Mouse (Mus musculus): ENCODE results near the gene Mmp27. TPM values are rescaled to one million over a fixed set of nuclear protein-coding genes. Genes with fewer than 3 reads are reported as not detected.

The Mmp27 gene
- polyA plus RNA-seq, 1 experiment from 2014 or later, result not detected

DNA sequence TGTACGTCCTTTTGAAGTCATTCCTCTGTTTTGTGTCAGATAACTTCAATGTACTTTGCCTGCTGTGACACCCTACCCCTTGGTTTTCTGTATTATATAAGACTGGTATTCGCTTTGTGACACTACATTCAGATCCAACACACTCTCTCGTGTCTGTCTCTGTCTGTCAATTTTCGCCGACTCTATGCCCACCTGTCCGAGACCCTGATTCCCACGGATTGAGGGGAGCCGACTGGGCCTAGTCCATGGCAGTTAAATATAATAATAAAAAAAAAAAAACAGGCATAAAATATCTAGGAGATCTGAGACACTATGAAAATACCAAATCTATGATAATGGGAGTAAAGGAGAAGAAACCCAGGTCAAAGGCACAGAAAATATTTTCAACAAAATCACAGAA lies 18.9 kb downstream of the Mmp27 start:
- ATAC-seq (ENCODE audit: low read depth), result no peak
- Histone ChIP-seq H3K36me3 (ENCODE audit: control insufficient read depth, insufficient read depth, low read length) (no peaks in the 10 kb centered on the region), H3K4me2 (ENCODE audit: low read depth, low read length) (no peak overlapping the region), H3K27me3 (ENCODE audit: control insufficient read depth, insufficient read depth, low read depth, low read length) (no peaks in the 10 kb centered on the region), H3K4me3 (ENCODE audit: low read length) (no peak overlapping the region), H3K27ac (ENCODE audit: low read length) (no peak overlapping the region), H3K9me3 (ENCODE audit: control insufficient read depth, low read length) (no peaks in the 10 kb centered on the region), H3K4me1 (replicated peaks; ENCODE audit: control insufficient read depth, insufficient read depth, low read length) (no peaks in the 10 kb centered on the region), H3K9ac (ENCODE audit: low read length) (no peak overlapping the region)
- WGBS, result 63% methylated on average over 8 of the region's 8 CpGs

DNA sequence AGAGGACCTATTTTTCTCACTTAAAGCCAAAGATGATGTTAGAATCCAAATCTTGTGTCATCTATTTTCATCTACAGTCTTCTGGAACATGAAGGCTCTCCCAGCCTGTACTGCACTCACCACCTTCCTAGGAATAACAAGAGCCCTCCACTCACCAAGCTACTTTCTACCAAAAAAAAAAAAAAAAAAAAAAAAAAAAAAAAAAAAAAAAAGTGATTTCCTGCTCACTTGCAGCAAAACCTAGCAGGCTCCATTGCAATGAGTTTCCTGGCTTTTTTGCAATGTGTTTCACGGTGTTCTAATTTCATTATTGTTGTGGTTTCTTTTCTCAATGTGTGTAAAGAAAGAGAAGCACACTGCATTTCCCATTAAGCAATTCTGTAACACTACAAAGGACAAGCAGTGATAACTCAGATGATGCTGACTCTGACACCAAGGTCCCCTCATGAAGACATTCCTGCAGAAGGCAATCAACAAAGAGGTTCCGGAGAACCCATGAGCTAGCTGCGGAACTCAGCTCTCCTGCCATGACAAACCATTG lies 22.1 kb downstream of the Mmp27 start:
- Histone ChIP-seq H3K36me3 (ENCODE audit: control insufficient read depth, insufficient read depth, low read length) (no peaks in the 10 kb centered on the region), H3K27me3 (ENCODE audit: control insufficient read depth, insufficient read depth, low read depth, low read length) (no peaks in the 10 kb centered on the region), H3K27ac (ENCODE audit: low read length) (no peak overlapping the region), H3K9ac (ENCODE audit: low read length) (no peak overlapping the region), H3K4me1 (replicated peaks; ENCODE audit: control insufficient read depth, insufficient read depth, low read length) (no peaks in the 10 kb centered on the region), H3K4me3 (ENCODE audit: low read length) (no peak overlapping the region), H3K4me2 (ENCODE audit: low read depth, low read length) (no peak overlapping the region), H3K9me3 (ENCODE audit: control insufficient read depth, low read length) (no peaks in the 10 kb centered on the region)
- no peak for ATAC-seq (ENCODE audit: low read depth)
- 92% methylated on average over 3 of the region's 3 CpGs for WGBS

DNA sequence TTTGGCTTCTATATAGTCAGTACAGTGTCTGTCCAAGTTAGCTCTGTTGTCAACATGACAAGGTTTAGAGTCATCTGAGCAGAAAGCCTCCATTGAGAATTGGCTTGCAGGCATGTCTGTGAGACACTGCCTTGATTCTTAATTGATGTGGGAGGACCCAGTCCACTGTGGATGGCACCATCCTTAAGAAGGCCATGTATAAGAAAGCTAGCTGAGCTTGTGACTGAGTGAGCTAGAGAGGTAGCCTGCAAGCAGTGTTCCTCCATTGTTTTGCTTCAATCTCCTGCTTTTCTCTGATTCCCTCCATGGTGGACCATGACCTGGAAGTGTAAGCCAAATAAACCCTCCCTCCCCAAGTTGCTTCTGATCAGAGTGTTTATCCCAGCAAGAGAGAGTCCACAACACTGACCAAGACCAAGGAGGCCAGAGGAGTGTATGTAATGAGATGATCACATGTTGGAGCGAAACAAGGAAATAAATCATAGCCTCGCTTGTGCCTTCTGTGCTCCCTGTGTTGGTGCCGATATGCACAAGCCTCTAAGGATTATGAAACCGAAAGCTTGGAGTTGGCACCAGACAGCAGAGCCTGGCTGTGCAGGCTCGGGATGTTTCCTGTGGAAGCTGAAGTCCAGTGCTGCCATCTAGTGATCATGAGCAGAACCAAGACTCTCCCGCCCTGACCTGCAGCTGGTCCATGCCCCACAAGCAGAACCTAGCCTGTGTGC lies 23.8 kb downstream of the Mmp27 start:
- WGBS, result 2% methylated on average over 6 of the region's 6 CpGs
- peak overlapping the region; percentile 63 for H3K4me2 ChIP-seq (ENCODE audit: low read depth, low read length)
- no peaks in the 10 kb centered on the region for H3K9me3 ChIP-seq (ENCODE audit: control insufficient read depth, low read length)
- H3K27ac ChIP-seq (ENCODE audit: low read length), result peak overlapping the region; percentile 43; the same call in 1 of the 2 replicates
- no peaks in the 10 kb centered on the region for H3K36me3 ChIP-seq (ENCODE audit: control insufficient read depth, insufficient read depth, low read length)
- H3K27me3 ChIP-seq (ENCODE audit: control insufficient read depth, insufficient read depth, low read depth, low read length), result no peaks in the 10 kb centered on the region
- ATAC-seq (ENCODE audit: low read depth), result peak; percentile 99
- peak overlapping the region; percentile 74 for H3K9ac ChIP-seq (ENCODE audit: low read length)
- peak overlapping the region; percentile 56 for H3K4me3 ChIP-seq (ENCODE audit: low read length)
- no peaks in the 10 kb centered on the region for H3K4me1 ChIP-seq (replicated peaks; ENCODE audit: control insufficient read depth, insufficient read depth, low read length)

DNA sequence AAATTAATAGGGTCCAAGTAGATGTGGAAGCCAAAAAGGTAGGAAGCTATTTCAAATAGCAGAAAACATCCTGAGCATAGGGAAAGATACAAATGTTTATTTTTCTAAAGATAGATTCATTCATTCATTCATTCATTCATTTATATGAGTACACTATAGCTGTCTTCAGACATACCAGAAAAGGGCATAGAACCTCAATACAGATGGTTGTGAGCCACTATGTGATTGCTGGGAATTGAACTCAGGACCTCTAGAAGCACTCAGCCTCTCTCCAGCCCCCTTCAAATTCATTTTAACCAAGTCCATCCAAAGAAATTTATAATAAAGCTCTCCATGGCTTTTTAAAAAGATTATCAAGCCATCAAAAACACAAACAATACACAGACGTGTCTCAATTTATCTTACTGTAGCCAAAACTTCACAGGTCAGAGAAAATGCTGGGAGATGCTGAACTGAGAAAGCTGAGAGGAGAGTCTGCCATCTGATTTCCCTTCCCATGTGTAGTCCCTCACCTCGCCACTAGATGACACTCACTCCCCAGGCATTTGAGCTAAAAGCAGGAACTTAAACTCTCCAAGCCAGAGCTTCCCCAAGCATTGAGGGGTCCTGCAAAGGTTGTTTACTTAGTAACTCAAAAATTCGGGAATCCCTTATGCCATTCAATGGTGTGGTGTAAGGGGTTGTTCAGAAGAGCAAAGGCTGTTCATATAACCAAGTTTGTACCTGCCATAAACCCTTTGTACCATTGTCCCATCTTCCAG lies 32.0 kb downstream of the Mmp27 start:
- Histone ChIP-seq H3K4me1 (replicated peaks; ENCODE audit: control insufficient read depth, insufficient read depth, low read length) (no peaks in the 10 kb centered on the region), H3K27me3 (ENCODE audit: control insufficient read depth, insufficient read depth, low read depth, low read length) (no peaks in the 10 kb centered on the region), H3K9me3 (ENCODE audit: control insufficient read depth, low read length) (no peaks in the 10 kb centered on the region), H3K27ac (ENCODE audit: low read length) (no peak overlapping the region), H3K9ac (ENCODE audit: low read length) (no peak overlapping the region), H3K36me3 (ENCODE audit: control insufficient read depth, insufficient read depth, low read length) (no peaks in the 10 kb centered on the region), H3K4me3 (ENCODE audit: low read length) (no peak overlapping the region), H3K4me2 (ENCODE audit: low read depth, low read length) (no peak overlapping the region)
- ATAC-seq (ENCODE audit: low read depth), result peak; percentile 52; the same call in 1 of the 2 replicates
- 1% methylated on average over 3 of the region's 3 CpGs for WGBS

DNA sequence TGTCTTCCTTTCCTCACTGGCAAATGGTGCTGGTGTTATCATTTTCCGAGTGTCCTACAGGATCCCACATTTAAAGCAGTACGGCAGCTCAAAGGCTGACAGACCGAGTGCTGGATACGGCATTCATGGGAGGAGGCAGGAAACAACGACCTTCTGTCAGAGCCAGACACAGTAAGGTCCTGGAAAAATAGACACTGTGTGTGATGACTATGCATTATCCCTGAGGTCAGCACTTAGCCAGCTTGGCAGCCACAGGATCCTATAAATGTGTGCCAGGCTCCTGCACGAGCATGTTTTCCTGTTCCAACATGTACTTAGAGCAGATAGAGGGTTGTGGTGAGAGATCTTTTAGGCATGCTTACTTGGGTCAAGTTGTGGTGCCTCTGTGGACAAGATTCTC lies 32.8 kb downstream of the Mmp27 start:
- H3K4me1 ChIP-seq (replicated peaks; ENCODE audit: control insufficient read depth, insufficient read depth, low read length), result no peaks in the 10 kb centered on the region
- 64% methylated on average over 6 of the region's 6 CpGs for WGBS
- H3K4me3 ChIP-seq (ENCODE audit: low read length), result no peak overlapping the region
- no peaks in the 10 kb centered on the region for H3K27me3 ChIP-seq (ENCODE audit: control insufficient read depth, insufficient read depth, low read depth, low read length)
- no peaks in the 10 kb centered on the region for H3K9me3 ChIP-seq (ENCODE audit: control insufficient read depth, low read length)
- no peak for ATAC-seq (ENCODE audit: low read depth)
- no peaks in the 10 kb centered on the region for H3K36me3 ChIP-seq (ENCODE audit: control insufficient read depth, insufficient read depth, low read length)
- no peak overlapping the region for H3K9ac ChIP-seq (ENCODE audit: low read length)
- H3K27ac ChIP-seq (ENCODE audit: low read length), result no peak overlapping the region
- H3K4me2 ChIP-seq (ENCODE audit: low read depth, low read length), result no peak overlapping the region

DNA sequence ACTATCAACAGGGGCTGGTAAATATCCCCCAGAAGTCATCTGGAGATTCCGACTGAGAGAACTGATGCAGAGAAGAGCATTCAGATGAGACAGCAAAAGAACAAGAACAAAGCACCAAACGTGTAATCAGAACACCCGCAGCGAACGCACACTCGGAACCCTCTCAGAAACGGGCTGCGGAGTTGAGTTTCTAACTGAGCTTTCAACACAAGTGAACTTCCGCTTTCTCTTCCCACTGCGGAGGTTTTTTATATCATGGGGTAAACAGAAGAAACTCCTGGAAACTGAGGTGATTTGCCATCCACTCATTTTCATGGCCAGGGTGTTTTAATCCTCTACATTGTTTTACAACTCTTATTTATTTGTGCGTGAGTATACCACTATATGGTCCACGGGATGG lies 34.4 kb downstream of the Mmp27 start:
- no peak overlapping the region for H3K4me2 ChIP-seq (ENCODE audit: low read depth, low read length)
- H3K4me3 ChIP-seq (ENCODE audit: low read length), result no peak overlapping the region
- WGBS, result 82% methylated on average over 12 of the region's 12 CpGs
- no peak overlapping the region for H3K9ac ChIP-seq (ENCODE audit: low read length)
- no peaks in the 10 kb centered on the region for H3K36me3 ChIP-seq (ENCODE audit: control insufficient read depth, insufficient read depth, low read length)
- H3K9me3 ChIP-seq (ENCODE audit: control insufficient read depth, low read length), result 0 out of 2 replicates have a peak, but pooled peaks cover 2% of the 10 kb centered on the region
- H3K27me3 ChIP-seq (ENCODE audit: control insufficient read depth, insufficient read depth, low read depth, low read length), result no peaks in the 10 kb centered on the region
- no peak overlapping the region for H3K27ac ChIP-seq (ENCODE audit: low read length)
- no peaks in the 10 kb centered on the region for H3K4me1 ChIP-seq (replicated peaks; ENCODE audit: control insufficient read depth, insufficient read depth, low read length)
- ATAC-seq (ENCODE audit: low read depth), result no peak

DNA sequence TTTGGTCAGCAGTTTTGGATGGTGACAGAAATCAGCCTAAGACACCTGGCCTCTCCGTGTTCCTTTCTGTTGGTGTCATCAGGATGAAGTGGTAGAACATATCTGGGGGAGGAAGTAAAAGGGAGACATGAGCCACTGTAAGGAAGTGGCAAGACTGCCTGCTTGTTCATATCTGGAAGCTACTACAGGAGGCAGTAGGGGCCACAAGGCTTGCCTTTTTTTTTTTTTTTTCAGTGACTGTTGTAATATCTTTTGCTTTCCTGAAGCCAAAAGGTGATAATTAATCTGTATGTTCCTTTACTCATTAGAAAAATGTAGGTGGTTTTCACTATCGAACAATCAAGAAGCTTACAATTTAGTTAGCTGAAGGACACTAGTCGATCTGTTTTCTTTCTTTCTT lies 51.4 kb downstream of the Mmp27 start:
- no peak overlapping the region for H3K4me3 ChIP-seq (ENCODE audit: low read length)
- 73% methylated on average over 3 of the region's 3 CpGs for WGBS
- no peak overlapping the region for H3K4me2 ChIP-seq (ENCODE audit: low read depth, low read length)
- no peaks in the 10 kb centered on the region for H3K36me3 ChIP-seq (ENCODE audit: control insufficient read depth, insufficient read depth, low read length)
- no peak overlapping the region for H3K9ac ChIP-seq (ENCODE audit: low read length)
- ATAC-seq (ENCODE audit: low read depth), result no peak
- no peaks in the 10 kb centered on the region for H3K4me1 ChIP-seq (replicated peaks; ENCODE audit: control insufficient read depth, insufficient read depth, low read length)
- H3K27me3 ChIP-seq (ENCODE audit: control insufficient read depth, insufficient read depth, low read depth, low read length), result no peaks in the 10 kb centered on the region
- H3K9me3 ChIP-seq (ENCODE audit: control insufficient read depth, low read length), result no peaks in the 10 kb centered on the region
- no peak overlapping the region for H3K27ac ChIP-seq (ENCODE audit: low read length)

DNA sequence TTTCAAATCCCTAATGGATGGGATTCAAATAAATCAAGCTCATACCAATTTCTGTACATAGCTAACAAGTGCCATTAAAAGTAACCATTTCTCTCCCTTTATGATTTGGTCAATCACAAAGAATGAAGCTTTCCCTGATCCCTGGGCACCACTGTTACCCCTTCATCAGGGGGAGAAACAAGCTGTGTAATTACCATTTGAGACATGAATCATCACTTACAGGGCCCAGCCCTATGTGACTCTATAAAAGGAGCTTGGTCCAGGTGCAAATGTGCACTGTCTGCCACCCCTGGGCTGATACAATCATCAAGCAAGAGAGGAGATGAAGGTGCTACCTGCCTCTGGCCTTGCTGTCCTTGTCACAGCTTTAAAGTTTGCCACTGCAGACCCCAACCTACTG lies 56.7 kb downstream of the Mmp27 start, which contains the start of gene Mmp20:
Gene Mmp20, plus strand, starts transcription at position 301 of the 400 bp plus-strand sequence.
- no peak within 1 kb of the TSS for H3K4me2 ChIP-seq (ENCODE audit: low read depth, low read length)
- no peak within 1 kb of the TSS for H3K9ac ChIP-seq (ENCODE audit: low read length)
- no peaks in the 10 kb centered on the region for H3K36me3 ChIP-seq (ENCODE audit: control insufficient read depth, insufficient read depth, low read length)
- H3K27ac ChIP-seq (ENCODE audit: low read length), result no peak within 1 kb of the TSS
- no peaks in the 10 kb centered on the region for H3K4me1 ChIP-seq (replicated peaks; ENCODE audit: control insufficient read depth, insufficient read depth, low read length)
- no peaks in the 10 kb centered on the region for H3K27me3 ChIP-seq (ENCODE audit: control insufficient read depth, insufficient read depth, low read depth, low read length)
- no peak for ATAC-seq (ENCODE audit: low read depth)
- H3K4me3 ChIP-seq (ENCODE audit: low read length), result no peak within 1 kb of the TSS
- H3K9me3 ChIP-seq (ENCODE audit: control insufficient read depth, low read length), result no peaks in the 10 kb centered on the region

Measured in lung, embryonic 16.5 days (tissue).